Mouse (Mus musculus): Measurements from ENCODE around the gene Rreb1. TPM values are rescaled to one million over a fixed set of nuclear protein-coding genes. Genes with fewer than 3 reads are reported as not detected.
"Not testable (repeated sequence)": the region's sequence is repeated elsewhere in the genome, so short reads cannot be mapped to it uniquely, and the experiment has no call there.

The Rreb1 gene
- polyA plus RNA-seq, 1 experiment from 2014 or later: 3.9 TPM

GRCm38 (mm10) chr13:37833500-37833899, 55.3 kb downstream of the Rreb1 start:
- no peaks in the 10 kb centered on the region for H3K36me3 ChIP-seq
- peaks cover 3% of the 10 kb centered on the region; the same call in 1 of the 2 replicates for H3K27me3 ChIP-seq (replicated peaks)
- no peak overlapping the region for H3K4me3 ChIP-seq
- no peak overlapping the region for H3K4me2 ChIP-seq (replicated peaks)
- 74% methylated on average over 8 of the region's 8 CpGs for WGBS
- H3K4me1 ChIP-seq: peaks cover 14% of the 10 kb centered on the region
- no peak overlapping the region for H3K9ac ChIP-seq
- no peak for ATAC-seq (ENCODE audit: low FRiP score, low read depth)
- H3K9me3 ChIP-seq: no peaks in the 10 kb centered on the region
- no peak overlapping the region for H3K27ac ChIP-seq

- no peaks in the 10 kb centered on the region for H3K9me3 ChIP-seq
- no peak for ATAC-seq (ENCODE audit: low FRiP score, low read depth)
- peaks cover 3% of the 10 kb centered on the region; the same call in 1 of the 2 replicates for H3K27me3 ChIP-seq (replicated peaks)
- H3K4me1 ChIP-seq: peaks cover 14% of the 10 kb centered on the region
- H3K4me2 ChIP-seq (replicated peaks): no peak overlapping the region
- WGBS: 91% methylated on average over 1 of the region's 1 CpGs
- H3K36me3 ChIP-seq: no peaks in the 10 kb centered on the region
- H3K27ac ChIP-seq: no peak overlapping the region
- no peak overlapping the region for H3K4me3 ChIP-seq
- H3K9ac ChIP-seq: no peak overlapping the region
These were observed 57.1 kb downstream of the Rreb1 start for GRCm38 (mm10) chr13:37835296-37835695.

GRCm38 (mm10) chr13:37835811-37836210, 57.6 kb downstream of the Rreb1 start:
- not testable (repeated sequence) for H3K4me3 ChIP-seq; H3K9ac ChIP-seq; H3K4me2 ChIP-seq (replicated peaks); H3K27ac ChIP-seq; H3K9me3 ChIP-seq; ATAC-seq (ENCODE audit: low FRiP score, low read depth); H3K36me3 ChIP-seq; H3K27me3 ChIP-seq (replicated peaks)
- WGBS: 89% methylated on average over 9 of the region's 9 CpGs
- H3K4me1 ChIP-seq: peaks cover 10% of the 10 kb centered on the region

- WGBS: 65% methylated on average over 3 of the region's 3 CpGs
- Histone ChIP-seq H3K9me3 (no peaks in the 10 kb centered on the region), H3K36me3 (no peaks in the 10 kb centered on the region), H3K27ac (no peak overlapping the region), H3K4me2 (replicated peaks) (no peak overlapping the region), H3K4me1 (no peaks in the 10 kb centered on the region), H3K4me3 (no peak overlapping the region), H3K27me3 (replicated peaks) (no peaks in the 10 kb centered on the region), H3K9ac (no peak overlapping the region)
- ATAC-seq (ENCODE audit: low FRiP score, low read depth): no peak
These were observed 59.2 kb downstream of the Rreb1 start for GRCm38 (mm10) chr13:37837372-37837771.

GRCm38 (mm10) chr13:37838260-37839183, 60.3 kb downstream of the Rreb1 start:
- Histone ChIP-seq H3K27ac (no peak overlapping the region), H3K9me3 (no peaks in the 10 kb centered on the region), H3K4me3 (no peak overlapping the region), H3K27me3 (replicated peaks) (no peaks in the 10 kb centered on the region), H3K4me1 (no peaks in the 10 kb centered on the region), H3K9ac (no peak overlapping the region), H3K4me2 (replicated peaks) (no peak overlapping the region), H3K36me3 (no peaks in the 10 kb centered on the region)
- WGBS: 92% methylated on average over 18 of the region's 18 CpGs
- ATAC-seq (ENCODE audit: low FRiP score, low read depth): no peak

- Histone ChIP-seq H3K4me3 (no peak overlapping the region), H3K27ac (no peak overlapping the region), H3K9me3 (no peaks in the 10 kb centered on the region), H3K4me1 (no peaks in the 10 kb centered on the region), H3K27me3 (replicated peaks) (no peaks in the 10 kb centered on the region), H3K36me3 (no peaks in the 10 kb centered on the region), H3K9ac (no peak overlapping the region), H3K4me2 (replicated peaks) (no peak overlapping the region)
- 84% methylated on average over 7 of the region's 7 CpGs for WGBS
- ATAC-seq (ENCODE audit: low FRiP score, low read depth): no peak
These were observed 65.0 kb downstream of the Rreb1 start for GRCm38 (mm10) chr13:37843241-37843640.

GRCm38 (mm10) chr13:37843844-37844243, 65.6 kb downstream of the Rreb1 start:
- Histone ChIP-seq H3K4me2 (replicated peaks) (no peak overlapping the region), H3K36me3 (no peaks in the 10 kb centered on the region), H3K9ac (no peak overlapping the region), H3K4me3 (no peak overlapping the region), H3K9me3 (no peaks in the 10 kb centered on the region), H3K27ac (no peak overlapping the region), H3K27me3 (replicated peaks) (no peaks in the 10 kb centered on the region), H3K4me1 (no peaks in the 10 kb centered on the region)
- WGBS: 77% methylated on average over 10 of the region's 10 CpGs
- no peak for ATAC-seq (ENCODE audit: low FRiP score, low read depth)

GRCm38 (mm10) chr13:37845156-37845555, 67.0 kb downstream of the Rreb1 start:
- no peak overlapping the region for H3K9ac ChIP-seq
- no peak overlapping the region for H3K4me2 ChIP-seq (replicated peaks)
- no peak for ATAC-seq (ENCODE audit: low FRiP score, low read depth)
- H3K27me3 ChIP-seq (replicated peaks): no peaks in the 10 kb centered on the region
- H3K36me3 ChIP-seq: no peaks in the 10 kb centered on the region
- H3K4me1 ChIP-seq: no peaks in the 10 kb centered on the region
- no peak overlapping the region for H3K27ac ChIP-seq
- H3K4me3 ChIP-seq: no peak overlapping the region
- 60% methylated on average over 3 of the region's 3 CpGs for WGBS
- no peaks in the 10 kb centered on the region for H3K9me3 ChIP-seq

- Histone ChIP-seq H3K27ac (no peak overlapping the region), H3K27me3 (replicated peaks) (no peaks in the 10 kb centered on the region), H3K4me3 (no peak overlapping the region), H3K9ac (no peak overlapping the region), H3K4me2 (replicated peaks) (no peak overlapping the region), H3K36me3 (no peaks in the 10 kb centered on the region), H3K9me3 (no peaks in the 10 kb centered on the region), H3K4me1 (no peaks in the 10 kb centered on the region)
- ATAC-seq (ENCODE audit: low FRiP score, low read depth): no peak
- WGBS: 78% methylated on average over 7 of the region's 7 CpGs
These were observed 67.4 kb downstream of the Rreb1 start for GRCm38 (mm10) chr13:37845641-37846040.

- H3K9ac ChIP-seq: no peak overlapping the region
- H3K36me3 ChIP-seq: no peaks in the 10 kb centered on the region
- H3K27me3 ChIP-seq (replicated peaks): no peaks in the 10 kb centered on the region
- H3K9me3 ChIP-seq: no peaks in the 10 kb centered on the region
- H3K4me1 ChIP-seq: no peaks in the 10 kb centered on the region
- H3K27ac ChIP-seq: no peak overlapping the region
- WGBS: 79% methylated on average over 11 of the region's 11 CpGs
- ATAC-seq (ENCODE audit: low FRiP score, low read depth): no peak
- H3K4me2 ChIP-seq (replicated peaks): no peak overlapping the region
- no peak overlapping the region for H3K4me3 ChIP-seq
These were observed 68.3 kb downstream of the Rreb1 start for GRCm38 (mm10) chr13:37846507-37846906.

- Histone ChIP-seq H3K4me3 (no peak overlapping the region), H3K4me2 (replicated peaks) (no peak overlapping the region), H3K4me1 (no peaks in the 10 kb centered on the region), H3K27me3 (replicated peaks) (no peaks in the 10 kb centered on the region), H3K36me3 (no peaks in the 10 kb centered on the region), H3K9ac (no peak overlapping the region), H3K9me3 (no peaks in the 10 kb centered on the region), H3K27ac (no peak overlapping the region)
- WGBS: 79% methylated on average over 9 of the region's 9 CpGs
- ATAC-seq (ENCODE audit: low FRiP score, low read depth): no peak
These were observed 68.9 kb downstream of the Rreb1 start for GRCm38 (mm10) chr13:37846962-37847570.

GRCm38 (mm10) chr13:37847601-37848358, 69.6 kb downstream of the Rreb1 start:
- H3K27ac ChIP-seq: no peak overlapping the region
- 73% methylated on average over 17 of the region's 17 CpGs for WGBS
- H3K4me2 ChIP-seq (replicated peaks): no peak overlapping the region
- no peaks in the 10 kb centered on the region for H3K9me3 ChIP-seq
- H3K9ac ChIP-seq: no peak overlapping the region
- H3K36me3 ChIP-seq: no peaks in the 10 kb centered on the region
- ATAC-seq (ENCODE audit: low FRiP score, low read depth): no peak
- H3K4me1 ChIP-seq: no peaks in the 10 kb centered on the region
- H3K27me3 ChIP-seq (replicated peaks): no peaks in the 10 kb centered on the region
- no peak overlapping the region for H3K4me3 ChIP-seq

Data from neural tube, embryonic 12.5 days (tissue).